Comparison of ENCODE assay signal across 15 mouse cellular contexts in genomic region chr2:94244140-94244539, GRCm38 (mm10).
DNase-seq lines count a peak whose midpoint lies in the region; ATAC-seq and TF ChIP-seq lines count a peak whose summit lies in the region.
"Had no signal": no experiment of that assay in that cellular context is flagged by ENCODE, and none has a peak within 500 bp of the region (broad histone marks: within the 10 kb centered on the region; RNA-seq: fewer than 3 reads in every experiment).

No protein-coding gene starts in this region.

- peak; percentile 59 for DNase-seq in cerebellum, adult 2 months
- DNase-seq in cerebellum, postnatal 4 days (ENCODE audit: low spot score in 2 of 2), result no peak
- DNase-seq in heart, adult 11 months, result no peak
- peak; percentile 12 for DNase-seq in midbrain, embryonic 10.5 days (ENCODE audit: low spot score)
- no peak for DNase-seq in spleen, postnatal 36 days (ENCODE audit: low spot score in 2 of 2)
- DNase-seq in kidney, postnatal 10 days, result no peak
- DNase-seq: embryo, embryonic 11 days; gastrocnemius, postnatal 36 days; kidney, adult 11 months; thymus, postnatal 36 days had no signal

- no peaks in the 10 kb centered on the region for H3K36me3 ChIP-seq in heart, embryonic 15.5 days
- no peaks in the 10 kb centered on the region for H3K36me3 ChIP-seq in ES-Bruce4 (ENCODE audit: control insufficient read depth, insufficient read depth, low read length, poor library complexity, severe bottlenecking)
- H3K36me3 ChIP-seq in midbrain, embryonic 10.5 days, result no peaks in the 10 kb centered on the region
- H3K36me3 ChIP-seq: G1E; liver, embryonic 15.5 days had no signal

- no peaks in the 10 kb centered on the region for H3K9me3 ChIP-seq in heart, embryonic 15.5 days (replicated peaks)
- H3K9me3 ChIP-seq in ES-Bruce4 (replicated peaks; ENCODE audit: control insufficient read depth, insufficient read depth, low read length, poor library complexity, severe bottlenecking), result no peaks in the 10 kb centered on the region
- no peaks in the 10 kb centered on the region for H3K9me3 ChIP-seq in midbrain, embryonic 10.5 days (replicated peaks)
- H3K9me3 ChIP-seq: G1E; liver, embryonic 15.5 days had no signal

- peak overlapping the region; percentile 66 for H3K4me2 ChIP-seq in heart, embryonic 15.5 days
- H3K4me2 ChIP-seq: liver, embryonic 15.5 days had no signal

- H3K27me3 ChIP-seq in cerebellum, adult 2 months (ENCODE audit: control insufficient read depth, insufficient read depth, low read length), result no peaks in the 10 kb centered on the region
- peaks cover 82% of the 10 kb centered on the region for H3K27me3 ChIP-seq in heart, embryonic 15.5 days
- peaks cover 30% of the 10 kb centered on the region for H3K27me3 ChIP-seq in ES-Bruce4 (ENCODE audit: control insufficient read depth, insufficient read depth, low read length, poor library complexity, severe bottlenecking)
- peaks cover 100% of the 10 kb centered on the region for H3K27me3 ChIP-seq in midbrain, embryonic 10.5 days (ENCODE audit: low read depth, poor library complexity, severe bottlenecking)

- H3K9ac ChIP-seq in heart, embryonic 15.5 days, result no peak overlapping the region
- H3K9ac ChIP-seq in ES-Bruce4 (ENCODE audit: low read depth, poor library complexity, severe bottlenecking), result no peak overlapping the region
- H3K9ac ChIP-seq: liver, embryonic 15.5 days had no signal

- H3K4me3 ChIP-seq in cerebellum, adult 2 months (replicated peaks; ENCODE audit: insufficient read depth, low read depth, low read length), result peak overlapping the region; percentile 85
- H3K4me3 ChIP-seq in heart, embryonic 15.5 days, result peak overlapping the region; percentile 38
- H3K4me3 ChIP-seq in ES-Bruce4 (ENCODE audit: low read depth, low read length), result 0 out of 2 replicates have a peak overlapping the region, but pooled peaks have one; percentile 52
- H3K4me3 ChIP-seq in midbrain, embryonic 10.5 days, result no peak overlapping the region
- H3K4me3 ChIP-seq: erythroblast, embryonic 14.5 days; liver, embryonic 15.5 days had no signal

- no peaks in the 10 kb centered on the region for H3K4me1 ChIP-seq in cerebellum, adult 2 months (ENCODE audit: control insufficient read depth, insufficient read depth, low read length)
- peaks cover 63% of the 10 kb centered on the region for H3K4me1 ChIP-seq in heart, embryonic 15.5 days (replicated peaks)
- H3K4me1 ChIP-seq in ES-Bruce4 (ENCODE audit: control insufficient read depth, insufficient read depth, low read length), result no peaks in the 10 kb centered on the region
- peaks cover 81% of the 10 kb centered on the region for H3K4me1 ChIP-seq in midbrain, embryonic 10.5 days
- H3K4me1 ChIP-seq: liver, embryonic 15.5 days had no signal

- H3K27ac ChIP-seq in cerebellum, adult 2 months (ENCODE audit: insufficient read depth, low read length), result peak overlapping the region; percentile 98; the same call in 1 of the 2 replicates
- no peak overlapping the region for H3K27ac ChIP-seq in heart, embryonic 15.5 days
- H3K27ac ChIP-seq in ES-Bruce4 (ENCODE audit: insufficient read depth, low read length), result no peak overlapping the region
- H3K27ac ChIP-seq in midbrain, embryonic 10.5 days (replicated peaks), result no peak overlapping the region
- H3K27ac ChIP-seq: liver, embryonic 15.5 days had no signal

- TF ChIP-seq POLR2A in cerebellum, adult 2 months (IDR thresholded peaks at IDR 0.05; ENCODE audit: borderline replicate concordance, insufficient read depth, low read length), result no peak
- TF ChIP-seq POLR2A in ES-Bruce4 (IDR thresholded peaks at IDR 0.05; ENCODE audit: insufficient read depth, low read length), result no peak

- no peak for TF ChIP-seq EP300 in ES-Bruce4 (IDR thresholded peaks at IDR 0.05; ENCODE audit: insufficient read depth, low read depth, low read length)

- no peak for ATAC-seq in heart, embryonic 15.5 days (replicated peaks; ENCODE audit: insufficient number of reproducible peaks, insufficient read depth, low FRiP score, low read depth)

- TF ChIP-seq CTCF in cerebellum, adult 2 months (IDR thresholded peaks at IDR 0.05; ENCODE audit: borderline replicate concordance, insufficient read depth, low read depth, low read length), result no peak
- no peak for TF ChIP-seq CTCF in ES-Bruce4 (IDR thresholded peaks at IDR 0.05; ENCODE audit: low read depth, low read length)

- WGBS in cerebellum, adult 2 months, result 1% methylated on average over 9 of the region's 9 CpGs
- WGBS in heart, embryonic 15.5 days, result under 1% methylated on average over 9 of the region's 9 CpGs
- 2% methylated on average over 9 of the region's 9 CpGs for WGBS in midbrain, embryonic 10.5 days

Comparison
In these comparisons a context has a peak if more than half of its experiments do, and no peak if none do; other contexts are left out.
1. DNase-seq: peak in cerebellum, adult 2 months (2 of 2) and midbrain, embryonic 10.5 days (single experiment); none in cerebellum, postnatal 4 days (0 of 2), heart, adult 11 months (single experiment), spleen, postnatal 36 days (0 of 2) and kidney, postnatal 10 days (single experiment).